Mouse (Mus musculus) liver, postnatal 0 days (tissue): ENCODE results near the gene Surf1.

ENCODE experiments used
- CTCF ChIP-seq: sonication (generic); IDR thresholded peaks from 2 replicates; pipeline ENCODE4 v1.5.1; 2016; ENCODE audit warnings: antibody characterized with exemption, low read depth
- EP300 ChIP-seq: IDR thresholded peaks from 2 replicates; pipeline ENCODE4 v1.6.1; 2016; ENCODE audit warnings: antibody characterized with exemption, low read depth, mild to moderate bottlenecking

DNA sequence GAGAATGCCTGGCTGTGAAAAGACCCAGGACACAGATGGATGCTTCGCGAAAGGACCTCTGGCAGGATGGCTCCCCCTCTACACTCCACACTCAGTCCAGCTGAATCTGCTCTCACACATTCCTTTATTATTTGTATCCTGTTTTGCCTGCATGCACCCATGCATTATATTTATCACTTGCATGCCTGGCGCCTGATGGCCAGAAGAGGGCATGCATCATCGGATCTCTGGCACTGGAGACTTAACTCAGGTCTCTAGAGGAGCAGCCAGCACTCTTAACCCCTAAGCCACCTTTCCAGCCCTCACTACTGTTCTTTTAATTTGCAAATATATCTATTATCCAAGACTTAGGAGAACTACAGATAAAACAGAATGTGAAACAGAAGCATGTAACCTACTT, 44.4 kb upstream of the Surf1 start:
- peak; percentile 50 for TF ChIP-seq CTCF
- TF ChIP-seq EP300: no peak
